Mouse (Mus musculus) heart, embryonic 14.5 days (tissue): ENCODE results near the gene Atp4b. TPM values are rescaled to one million over a fixed set of nuclear protein-coding genes. Genes with fewer than 3 reads are reported as not detected.

Experiments used
- ATAC-seq: fragments of 200-750 bp; cut with Nextera tagmentation; 2 replicates; pipeline ENCODE4 v1.8.0; 2017; ENCODE audit warnings: low read depth, moderate TSS enrichment; ENCODE audit not compliant: insufficient number of reproducible peaks, insufficient read depth, low FRiP score
- H3K27ac ChIP-seq, 2 experiments: fragments of 200-500 bp in 1 of 2; fragments of 300-500 bp in 1 of 2; sonication (generic) in 1 of 2; replicated peaks in 1 of 2; 2 replicates each; pipeline ENCODE4 v1.5.1; 2012 to 2014; ENCODE audit warnings: low read depth in 2 of 2, low read length in 2 of 2, control low read depth in 1 of 2, mild to moderate bottlenecking in 1 of 2, mixed read lengths in 1 of 2; ENCODE audit not compliant: control insufficient read depth in 1 of 2, insufficient read depth in 1 of 2
- H3K27me3 ChIP-seq: fragments of 300-500 bp; sonication (generic); 2 replicates; pipeline ENCODE4 v1.6.1; 2014; ENCODE audit warnings: mild to moderate bottlenecking, low read length, control low read depth; ENCODE audit not compliant: control insufficient read depth, insufficient read depth
- H3K36me3 ChIP-seq: fragments of 300-500 bp; sonication (generic); 2 replicates; pipeline ENCODE4 v1.6.1; 2014; ENCODE audit warnings: mild to moderate bottlenecking, control low read depth, low read length, mixed read lengths; ENCODE audit not compliant: control insufficient read depth, insufficient read depth
- H3K4me1 ChIP-seq, 2 experiments: fragments of 200-500 bp in 1 of 2; fragments of 300-500 bp in 1 of 2; sonication (generic) in 1 of 2; 2 replicates each; pipeline ENCODE4 v1.6.1; 2012 to 2014; ENCODE audit warnings: low read length in 2 of 2, control low read depth in 1 of 2, mixed read lengths in 1 of 2; ENCODE audit not compliant: control insufficient read depth in 2 of 2, insufficient read depth in 2 of 2
- H3K4me2 ChIP-seq: fragments of 300-500 bp; sonication (generic); 2 replicates; pipeline ENCODE4 v1.6.1; 2014; ENCODE audit warnings: mild to moderate bottlenecking, low read length
- H3K4me3 ChIP-seq, 2 experiments: fragments of 200-500 bp in 1 of 2; fragments of 300-500 bp in 1 of 2; sonication (generic) in 1 of 2; 2 replicates each; pipeline ENCODE4 v1.5.1; 2012 to 2014; ENCODE audit warnings: low read length in 2 of 2, mild to moderate bottlenecking in 2 of 2, control low read depth in 1 of 2, low read depth in 1 of 2, moderate library complexity in 1 of 2; ENCODE audit not compliant: control insufficient read depth in 1 of 2, insufficient read depth in 1 of 2
- H3K9ac ChIP-seq: fragments of 300-500 bp; sonication (generic); 2 replicates; pipeline ENCODE4 v1.6.1; 2014; ENCODE audit warnings: mild to moderate bottlenecking, low read length
- H3K9me3 ChIP-seq: fragments of 300-500 bp; sonication (generic); 2 replicates; pipeline ENCODE4 v1.6.1; 2016; ENCODE audit warnings: low read length, control low read depth; ENCODE audit not compliant: control insufficient read depth
- WGBS: fragments of 180-500 bp; shearing (Covaris S2); extraction: QIAGEN DNeasy Blood & Tissue Kit; methylation state at CpG from one replicate; pipeline ENCODE4 v1.1.7; 2014; 5-methylcytosine and 5-hydroxymethylcytosine counted together
- polyA plus RNA-seq: library from polyadenylated mRNA; unstranded; fragments of >200 nt; fragmentation: Nextera tagmentation; extraction: Ambion mirVana; gene quantifications from 2 replicates; pipeline ENCODE4 v1.2.1, GENCODE M21; 2014

The Atp4b gene
- polyA plus RNA-seq, 1 experiment from 2014 or later: not detected

DNA sequence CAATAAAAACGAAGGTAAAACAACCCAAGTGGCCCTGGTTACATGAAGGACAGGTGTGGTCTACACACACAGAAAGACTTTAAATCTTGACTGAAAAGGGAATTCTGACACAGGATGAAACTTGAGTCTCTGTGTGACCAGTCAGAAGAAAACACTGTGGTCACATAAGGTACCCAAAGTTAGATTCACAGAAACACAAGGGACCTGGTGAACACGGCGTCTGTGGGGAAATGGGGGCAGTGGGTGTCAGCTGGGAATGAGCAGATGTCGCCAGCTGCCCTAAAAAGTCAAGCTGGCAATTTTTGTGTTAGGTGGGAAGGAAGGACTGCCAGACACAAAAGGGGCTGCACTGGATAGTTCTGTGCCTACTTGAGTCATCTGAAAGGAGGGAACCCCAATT lies 13.6 kb downstream of the Atp4b start:
- H3K36me3 ChIP-seq: peaks cover 18% of the 10 kb centered on the region
- ATAC-seq: no peak
- no peak overlapping the region for H3K9ac ChIP-seq
- no peaks in the 10 kb centered on the region for H3K27me3 ChIP-seq
- H3K9me3 ChIP-seq: no peaks in the 10 kb centered on the region
- H3K4me3 ChIP-seq: no peak overlapping the region
- no peak overlapping the region for H3K27ac ChIP-seq
- no peaks in the 10 kb centered on the region for H3K4me1 ChIP-seq
- WGBS: 90% methylated on average over 4 of the region's 4 CpGs
- H3K4me2 ChIP-seq: no peak overlapping the region

- H3K9me3 ChIP-seq: no peaks in the 10 kb centered on the region
- no peaks in the 10 kb centered on the region for H3K4me1 ChIP-seq
- H3K27ac ChIP-seq: no peak overlapping the region
- H3K36me3 ChIP-seq: peaks cover 20% of the 10 kb centered on the region
- H3K4me2 ChIP-seq: no peak overlapping the region
- WGBS: 86% methylated on average over 3 of the region's 3 CpGs
- no peak for ATAC-seq
- H3K9ac ChIP-seq: no peak overlapping the region
- no peak overlapping the region for H3K4me3 ChIP-seq
- no peaks in the 10 kb centered on the region for H3K27me3 ChIP-seq
These were observed 14.1 kb downstream of the Atp4b start for GRCm38 (mm10) chr8:13382536-13382935.

DNA sequence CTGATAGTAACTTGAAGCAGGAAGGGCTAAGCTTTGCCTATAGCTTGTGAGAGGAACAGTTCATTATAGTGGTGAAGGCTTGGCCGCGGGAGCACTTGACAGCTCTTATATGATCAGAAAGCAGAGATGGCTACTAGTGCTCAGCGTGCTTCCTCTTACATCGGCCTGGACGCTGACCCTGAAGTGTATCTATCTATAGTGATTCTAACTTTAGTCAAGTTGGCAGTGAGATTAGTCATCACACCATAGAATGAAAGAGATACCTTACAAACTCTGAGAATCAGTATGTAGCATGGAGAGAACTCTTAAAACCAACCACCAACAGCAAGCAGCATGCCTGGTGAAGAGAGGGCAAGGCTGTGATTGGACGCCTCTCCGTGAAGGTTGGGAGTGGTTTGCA lies 15.0 kb downstream of the Atp4b start:
- Histone ChIP-seq H3K4me2 (no peak overlapping the region), H3K9me3 (no peaks in the 10 kb centered on the region), H3K9ac (no peak overlapping the region), H3K27ac (no peak overlapping the region), H3K36me3 (peaks cover 27% of the 10 kb centered on the region), H3K4me3 (no peak overlapping the region), H3K4me1 (no peaks in the 10 kb centered on the region), H3K27me3 (no peaks in the 10 kb centered on the region)
- 59% methylated on average over 7 of the region's 7 CpGs for WGBS
- no peak for ATAC-seq

- no peak overlapping the region for H3K9ac ChIP-seq
- no peak for ATAC-seq
- H3K4me3 ChIP-seq: no peak overlapping the region
- peaks cover 91% of the 10 kb centered on the region for H3K36me3 ChIP-seq
- WGBS: 81% methylated on average over 8 of the region's 8 CpGs
- no peak overlapping the region for H3K4me2 ChIP-seq
- no peaks in the 10 kb centered on the region for H3K4me1 ChIP-seq
- no peak overlapping the region for H3K27ac ChIP-seq
- no peaks in the 10 kb centered on the region for H3K9me3 ChIP-seq
- no peaks in the 10 kb centered on the region for H3K27me3 ChIP-seq
These were observed 23.4 kb downstream of the Atp4b start for GRCm38 (mm10) chr8:13373151-13373662.

DNA sequence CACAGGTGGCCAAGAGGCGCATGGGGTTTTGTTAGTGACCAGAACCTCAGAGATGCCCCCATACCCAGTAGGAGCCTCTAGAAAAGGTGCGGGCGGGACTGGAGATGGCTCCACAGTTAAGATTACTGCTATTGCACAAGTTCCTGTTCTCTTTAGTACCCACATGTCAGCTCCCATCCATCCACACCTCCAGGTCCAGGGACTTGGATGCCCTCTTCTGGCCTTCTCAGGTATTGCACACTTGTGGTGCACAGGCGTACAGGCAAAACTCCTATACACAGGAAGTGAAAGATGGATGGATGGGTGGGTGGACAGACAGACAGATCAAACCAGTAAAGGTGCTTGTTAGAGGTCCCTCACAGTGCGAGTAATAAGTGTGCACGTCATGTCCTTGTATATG lies 34.8 kb downstream of the Atp4b start:
- no peaks in the 10 kb centered on the region for H3K27me3 ChIP-seq
- no peaks in the 10 kb centered on the region for H3K4me1 ChIP-seq
- no peak overlapping the region for H3K9ac ChIP-seq
- H3K4me3 ChIP-seq: no peak overlapping the region
- H3K27ac ChIP-seq: no peak overlapping the region
- H3K9me3 ChIP-seq: no peaks in the 10 kb centered on the region
- peaks cover 98% of the 10 kb centered on the region for H3K36me3 ChIP-seq
- ATAC-seq: no peak
- 98% methylated on average over 6 of the region's 6 CpGs for WGBS
- H3K4me2 ChIP-seq: no peak overlapping the region

DNA sequence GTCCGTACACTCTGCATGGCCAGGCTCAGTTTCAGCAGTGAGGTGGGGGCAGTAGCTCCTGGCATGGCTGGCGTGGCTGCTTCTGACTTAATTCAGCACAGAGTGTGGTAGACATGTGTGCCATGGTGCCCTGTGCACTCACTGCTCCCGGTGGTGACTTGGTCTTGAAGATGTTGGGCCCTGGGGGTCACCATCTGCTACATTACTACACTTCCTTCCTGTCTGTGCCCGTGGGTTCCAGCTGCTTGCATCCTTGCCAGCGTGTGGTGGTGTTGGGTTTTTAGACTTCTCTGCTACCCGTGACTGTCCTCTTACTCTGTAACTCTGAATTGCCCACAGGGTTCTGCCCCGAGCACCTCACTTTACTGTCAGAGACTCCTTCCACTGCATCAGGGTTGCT lies 36.4 kb downstream of the Atp4b start:
- H3K9ac ChIP-seq: no peak overlapping the region
- no peak for ATAC-seq
- H3K36me3 ChIP-seq: peaks cover 98% of the 10 kb centered on the region
- no peaks in the 10 kb centered on the region for H3K27me3 ChIP-seq
- no peaks in the 10 kb centered on the region for H3K4me1 ChIP-seq
- WGBS: 89% methylated on average over 7 of the region's 7 CpGs
- H3K9me3 ChIP-seq: no peaks in the 10 kb centered on the region
- no peak overlapping the region for H3K27ac ChIP-seq
- no peak overlapping the region for H3K4me2 ChIP-seq
- no peak overlapping the region for H3K4me3 ChIP-seq

GRCm38 (mm10) chr8:13356681-13357080 lies 39.9 kb downstream of the Atp4b start:
- WGBS: 69% methylated on average over 10 of the region's 10 CpGs
- no peak for ATAC-seq
- H3K27ac ChIP-seq: no peak overlapping the region
- no peak overlapping the region for H3K9ac ChIP-seq
- peaks cover 4 to 12% of the 10 kb centered on the region in 2 experiments for H3K4me1 ChIP-seq
- no peak overlapping the region for H3K4me2 ChIP-seq
- no peak overlapping the region for H3K4me3 ChIP-seq
- H3K9me3 ChIP-seq: no peaks in the 10 kb centered on the region
- peaks cover 97% of the 10 kb centered on the region for H3K36me3 ChIP-seq
- H3K27me3 ChIP-seq: no peaks in the 10 kb centered on the region

- H3K4me3 ChIP-seq: no peak overlapping the region
- no peak for ATAC-seq
- no peak overlapping the region for H3K4me2 ChIP-seq
- no peaks in the 10 kb centered on the region for H3K9me3 ChIP-seq
- WGBS: 88% methylated on average over 6 of the region's 6 CpGs
- H3K27me3 ChIP-seq: no peaks in the 10 kb centered on the region
- H3K9ac ChIP-seq: no peak overlapping the region
- peaks cover 4 to 12% of the 10 kb centered on the region in 2 experiments for H3K4me1 ChIP-seq
- H3K27ac ChIP-seq: no peak overlapping the region
- peaks cover 97% of the 10 kb centered on the region for H3K36me3 ChIP-seq
These were observed 40.4 kb downstream of the Atp4b start for GRCm38 (mm10) chr8:13356221-13356620.
